In the genomic region with DNA sequence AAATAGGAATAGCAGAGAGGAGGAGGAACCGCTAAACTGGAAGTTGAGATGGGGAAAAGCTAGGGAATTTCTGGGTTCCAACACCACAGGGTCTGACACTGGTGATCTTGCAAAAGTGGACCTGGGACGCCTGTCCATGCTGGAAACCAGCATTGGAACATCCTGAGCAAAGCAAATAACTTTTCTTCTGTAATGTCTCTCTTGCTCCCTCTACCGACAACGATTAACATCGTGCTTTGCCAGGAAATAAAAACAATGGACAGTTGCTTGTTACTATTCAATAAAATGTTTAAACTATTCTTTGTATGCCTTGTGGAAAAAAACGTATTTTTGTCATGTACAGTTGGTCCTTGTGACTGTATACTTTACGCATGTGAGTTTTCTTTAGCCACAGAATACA, we compare ENCODE assay signal across 8 mouse cellular contexts.
A peak's percentile ranks its signal among the peaks of the same experiment; 100 is the strongest.
DNase-seq lines count a peak whose midpoint lies in the region; TF ChIP-seq lines count a peak whose summit lies in the region.

No protein-coding gene starts in this region.

- no peak overlapping the region for H3K4me3 ChIP-seq in gastrocnemius, adult 2 months

- H3K27ac ChIP-seq in gastrocnemius, adult 2 months, result no peak overlapping the region

- DNase-seq in gastrocnemius, adult 2 months, result no peak
- DNase-seq in gastrocnemius, adult 8-10 months (ENCODE audit: low spot score in 2 of 2), result no peak
- peak; percentile 6 for DNase-seq in lung, postnatal 36 days
- DNase-seq in lung, adult 18-20 months, result no peak
- peak; percentile 6 to 14 for DNase-seq in cerebellum, postnatal 25 days
- DNase-seq in mesoderm, embryonic 11.5 days (ENCODE audit: low read depth, low spot score), result peak; percentile 45
- DNase-seq in spleen, postnatal 36 days (ENCODE audit: low spot score in 2 of 2), result no peak
- no peak for DNase-seq in urinary bladder, adult 18-20 months (ENCODE audit: low spot score in 2 of 2)

- peak; percentile 9; the same call in 1 of the 2 replicates for TF ChIP-seq CTCF in gastrocnemius, adult 2 months (IDR thresholded peaks at IDR 0.05)

- intact Hi-C loops in gastrocnemius, adult 2 months (cut with DNase I), result no loop called here

Comparison
In these comparisons a context has a peak if more than half of its experiments do, and no peak if none do; other contexts are left out.
1. DNase-seq: peak in lung, postnatal 36 days (single experiment), cerebellum, postnatal 25 days (2 of 2) and mesoderm, embryonic 11.5 days (single experiment); none in gastrocnemius, adult 2 months (single experiment), gastrocnemius, adult 8-10 months (0 of 2), lung, adult 18-20 months (0 of 2), spleen, postnatal 36 days (0 of 2) and urinary bladder, adult 18-20 months (0 of 2).